Mouse (Mus musculus) CH12.LX (cell line): ENCODE results near the gene Hist2h3c1.
"Not testable (repeated sequence)": the region's sequence is repeated elsewhere in the genome, so short reads cannot be mapped to it uniquely, and the experiment has no call there.

Source experiments
- GABPA ChIP-seq: IDR thresholded peaks from 2 replicates; pipeline ENCODE4 v1.6.1; 2012; ENCODE audit warnings: low read depth, low read length, improper control_type of control experiment, inconsistent platforms; ENCODE audit not compliant: insufficient replicate concordance
- KAT2A ChIP-seq: IDR thresholded peaks from 2 replicates; pipeline ENCODE4 v1.6.1; 2012; ENCODE audit warnings: low read length, improper control_type of control experiment, inconsistent platforms; ENCODE audit not compliant: insufficient replicate concordance
- MAFK ChIP-seq: IDR thresholded peaks from 2 replicates; pipeline ENCODE4 v1.6.1; 2011; ENCODE audit warnings: low read length, improper control_type of control experiment; ENCODE audit not compliant: insufficient replicate concordance
- MAX ChIP-seq: IDR thresholded peaks from 2 replicates; pipeline ENCODE4 v1.6.1; 2011; ENCODE audit warnings: low read length, improper control_type of control experiment
- MYC ChIP-seq: IDR thresholded peaks from 2 replicates; pipeline ENCODE4 v1.6.1; 2011; ENCODE audit warnings: low read depth, mild to moderate bottlenecking, improper control_type of control experiment, low read length
- NELFE ChIP-seq: IDR thresholded peaks from 2 replicates; pipeline ENCODE4 v1.6.1; 2011; ENCODE audit warnings: low read depth, low read length, improper control_type of control experiment
- PAX5 ChIP-seq: IDR thresholded peaks from 2 replicates; pipeline ENCODE4 v1.6.1; 2012; ENCODE audit warnings: low read length, inconsistent platforms, mixed read lengths
- RAD21 ChIP-seq: IDR thresholded peaks from 2 replicates; pipeline ENCODE4 v1.6.1; 2011; ENCODE audit warnings: low read depth, mild to moderate bottlenecking, low read length, improper control_type of control experiment, moderate library complexity
- UBTF ChIP-seq: IDR thresholded peaks from 2 replicates; pipeline ENCODE4 v1.6.1; 2012; ENCODE audit warnings: low read depth, mild to moderate bottlenecking, inconsistent platforms, low read length, improper control_type of control experiment, moderate library complexity

DNA sequence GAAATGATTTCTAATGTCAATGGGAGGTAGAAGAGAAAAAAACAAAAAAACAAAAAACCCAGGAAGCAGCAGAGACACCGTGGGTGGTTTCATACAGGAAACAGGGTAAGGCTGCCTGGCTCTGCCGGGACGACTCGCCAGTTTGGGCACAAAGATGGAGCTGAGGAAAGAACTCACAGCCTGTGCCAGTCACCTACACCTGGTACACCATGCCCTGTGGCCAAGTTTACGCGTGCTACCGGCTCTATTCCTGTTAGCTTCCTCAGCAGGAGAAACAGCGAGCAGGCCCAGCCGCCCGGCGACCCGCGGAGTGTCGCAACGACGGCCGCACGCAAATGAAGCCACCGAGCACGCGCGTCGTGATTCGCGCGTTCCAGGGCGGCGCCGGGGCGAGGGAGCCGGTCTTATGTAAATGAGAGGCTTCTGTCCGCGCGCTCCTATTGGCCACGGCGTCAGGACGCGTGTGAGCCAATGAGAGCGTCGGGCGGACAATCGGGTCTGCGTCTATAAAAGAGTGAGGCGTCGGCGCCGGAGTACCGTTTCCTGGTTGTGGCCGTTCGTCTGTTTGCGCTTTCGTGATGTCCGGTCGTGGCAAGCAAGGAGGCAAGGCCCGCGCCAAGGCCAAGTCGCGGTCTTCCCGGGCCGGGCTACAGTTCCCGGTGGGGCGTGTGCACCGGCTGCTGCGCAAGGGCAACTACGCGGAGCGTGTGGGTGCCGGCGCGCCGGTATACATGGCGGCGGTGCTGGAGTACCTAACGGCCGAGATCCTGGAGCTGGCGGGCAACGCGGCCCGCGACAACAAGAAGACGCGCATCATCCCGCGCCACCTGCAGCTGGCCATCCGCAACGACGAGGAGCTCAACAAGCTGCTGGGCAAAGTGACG is 1.2 kb upstream of the Hist2h3c1 start, which contains the start of gene Hist2h2aa1:
- not testable (repeated sequence) for TF ChIP-seq MYC, RAD21, GABPA, UBTF, PAX5, MAX, KAT2A, MAFK
- 0 out of 2 replicates have a peak, but pooled peaks have one; percentile 35 for TF ChIP-seq NELFE
